Mouse (Mus musculus): ENCODE data around the gene Kcnn3.

Kcnn3 gene

GRCm38 (mm10) chr3:89520618-89521502 is 896 bp downstream of the Kcnn3 start:
- DNase-seq = peak; percentile 45

- DNase-seq = no peak
Measured at GRCm38 (mm10) chr3:89521503-89521854, 1.5 kb downstream of the Kcnn3 start.

DNA sequence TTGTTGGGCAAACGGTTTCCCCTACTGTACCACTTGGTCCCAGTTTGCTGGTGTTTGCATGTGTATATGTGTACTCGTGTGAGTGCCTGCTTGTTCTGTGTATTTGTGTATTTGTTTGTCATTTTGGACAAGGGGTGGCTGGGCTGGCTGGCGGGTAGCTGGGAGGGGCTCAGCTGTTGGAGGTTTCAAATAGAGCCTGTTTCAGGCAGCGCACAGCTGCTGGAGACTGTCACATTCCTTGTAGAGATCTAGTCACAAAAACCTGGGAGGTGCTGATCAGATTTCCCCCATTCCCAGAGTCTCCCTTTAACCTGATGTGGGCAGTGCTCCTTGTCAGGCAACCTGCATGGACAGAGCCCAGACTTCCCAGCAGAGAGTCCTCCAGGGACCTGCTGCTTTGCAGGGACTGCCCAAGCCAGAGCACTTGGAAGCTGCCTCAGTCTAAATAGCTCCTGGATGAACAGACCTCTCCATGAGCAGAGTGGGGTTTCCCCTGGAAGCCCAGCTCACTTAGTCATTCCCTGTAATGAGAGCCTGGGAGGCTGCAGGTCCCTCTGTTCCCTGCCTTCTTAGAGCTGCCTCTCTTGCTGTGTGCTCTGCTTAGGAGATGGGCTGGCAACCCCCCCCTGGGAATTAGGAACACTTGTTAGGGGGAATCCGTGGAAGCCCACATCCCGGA is 2.6 kb downstream of the Kcnn3 start:
- DNase-seq = no peak

DNA sequence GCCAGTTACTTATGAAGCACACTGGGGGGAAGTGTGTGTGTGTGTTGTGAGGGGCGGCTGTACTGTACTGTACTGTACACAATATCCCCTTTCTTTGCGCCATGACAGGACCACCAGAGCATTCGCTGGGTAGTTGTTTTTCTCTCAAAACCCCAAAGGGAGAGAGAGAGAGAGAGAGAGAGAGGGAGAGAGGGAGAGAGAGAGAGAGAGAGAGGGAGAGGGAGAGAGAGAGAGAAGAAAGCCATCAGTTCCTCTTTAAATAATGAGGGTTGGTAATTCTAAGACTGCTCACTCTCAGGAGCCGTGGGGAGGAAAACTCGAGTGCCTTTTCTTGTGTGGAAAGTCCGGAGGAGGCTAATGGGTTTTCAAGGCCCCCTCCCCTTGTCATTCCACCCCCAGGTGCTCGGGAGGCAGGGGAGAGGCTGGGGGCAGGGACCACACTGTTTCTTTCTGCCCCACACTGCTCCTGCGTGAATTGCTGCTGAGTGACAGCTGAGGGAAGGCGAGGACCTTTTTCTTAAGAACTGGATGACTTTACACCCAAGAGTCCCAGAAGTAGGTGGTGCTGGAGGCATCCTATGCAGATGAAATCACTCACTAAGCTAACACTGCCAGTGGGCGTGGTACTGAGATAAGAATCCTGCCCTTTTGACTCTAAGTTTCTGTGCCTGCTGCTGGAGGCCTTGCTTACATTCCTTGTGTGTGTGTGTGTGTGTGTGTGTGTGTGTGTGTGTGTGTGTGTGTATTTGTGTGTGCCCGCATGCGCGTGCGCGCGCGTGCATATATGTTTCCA is 6.5 kb downstream of the Kcnn3 start:
- no peak for DNase-seq

DNA sequence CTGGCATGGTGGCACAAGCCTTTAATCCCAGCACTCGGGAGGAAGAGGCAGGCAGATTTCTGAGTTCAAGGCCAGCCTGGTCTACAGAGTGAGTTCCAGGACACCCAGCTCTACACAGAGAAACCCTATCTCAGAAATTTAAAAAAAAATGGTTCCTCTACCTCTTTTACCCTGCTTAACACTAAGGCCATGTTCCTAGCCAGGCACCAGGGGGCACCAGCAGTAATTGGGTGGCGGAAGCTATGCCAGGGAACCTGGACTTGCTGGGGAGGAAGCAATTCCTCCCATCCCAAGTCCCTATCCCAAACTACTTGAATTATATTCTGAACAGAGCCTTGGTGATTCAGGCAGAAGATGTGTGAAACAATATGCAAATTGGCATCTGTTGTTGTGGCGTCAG is 9.8 kb downstream of the Kcnn3 start:
- no peak for DNase-seq

- no peak for DNase-seq
Measured at GRCm38 (mm10) chr3:89534566-89535097, 14.7 kb downstream of the Kcnn3 start.

DNA sequence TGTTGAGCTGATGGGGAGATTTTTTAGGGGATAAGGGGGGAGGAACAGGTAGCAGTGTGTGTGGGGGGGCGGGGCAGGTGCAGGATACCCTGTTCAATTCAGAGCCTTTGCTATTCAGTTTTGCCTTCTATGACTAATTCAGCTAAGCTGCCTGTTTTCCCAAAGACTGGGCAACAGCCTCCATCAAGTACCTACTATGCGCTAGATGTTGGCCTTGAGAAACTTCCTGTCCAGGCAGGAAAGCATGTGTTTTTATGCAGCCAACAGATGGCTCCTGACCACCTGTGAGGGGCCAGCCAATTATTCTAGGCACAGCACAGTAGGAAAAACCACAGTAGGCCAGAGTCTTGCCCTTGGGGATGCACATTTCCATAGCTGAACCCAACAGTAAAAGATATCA is 15.2 kb downstream of the Kcnn3 start:
- no peak for DNase-seq

DNA sequence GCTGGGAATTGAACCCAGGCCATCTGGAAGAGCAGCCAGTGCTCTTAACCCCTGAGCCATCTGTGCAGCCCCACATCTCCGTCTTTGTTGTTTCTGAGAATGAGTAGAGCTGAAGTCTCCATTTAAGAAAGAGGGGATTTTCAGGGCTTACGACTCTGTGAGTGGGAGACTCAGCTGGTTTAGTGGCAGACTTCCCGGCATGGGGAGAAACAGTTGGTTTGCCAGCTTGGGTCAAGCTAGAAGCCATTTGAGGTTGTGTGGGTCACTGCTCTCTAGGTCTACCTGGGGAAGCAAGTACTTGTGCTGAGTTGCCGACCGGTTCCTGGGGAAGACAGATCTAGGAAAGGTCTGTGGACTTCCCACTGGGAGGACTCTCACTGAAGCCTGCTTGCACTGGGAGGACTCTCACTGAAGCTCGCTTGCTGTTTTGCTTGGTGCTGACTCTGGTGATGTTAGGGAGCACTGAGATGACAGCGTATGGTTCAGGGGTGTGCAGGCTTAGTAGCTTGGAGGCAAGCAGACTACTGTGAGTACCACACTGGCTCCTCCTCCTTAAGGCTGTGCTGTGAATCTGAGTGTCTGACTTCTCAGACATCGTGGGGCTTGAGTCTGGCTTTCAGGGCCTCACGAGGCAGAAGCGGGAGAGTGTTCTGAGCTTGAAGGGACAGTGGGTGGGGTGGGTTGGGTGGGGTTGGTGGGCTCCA is 19.2 kb downstream of the Kcnn3 start:
- no peak for DNase-seq

DNA sequence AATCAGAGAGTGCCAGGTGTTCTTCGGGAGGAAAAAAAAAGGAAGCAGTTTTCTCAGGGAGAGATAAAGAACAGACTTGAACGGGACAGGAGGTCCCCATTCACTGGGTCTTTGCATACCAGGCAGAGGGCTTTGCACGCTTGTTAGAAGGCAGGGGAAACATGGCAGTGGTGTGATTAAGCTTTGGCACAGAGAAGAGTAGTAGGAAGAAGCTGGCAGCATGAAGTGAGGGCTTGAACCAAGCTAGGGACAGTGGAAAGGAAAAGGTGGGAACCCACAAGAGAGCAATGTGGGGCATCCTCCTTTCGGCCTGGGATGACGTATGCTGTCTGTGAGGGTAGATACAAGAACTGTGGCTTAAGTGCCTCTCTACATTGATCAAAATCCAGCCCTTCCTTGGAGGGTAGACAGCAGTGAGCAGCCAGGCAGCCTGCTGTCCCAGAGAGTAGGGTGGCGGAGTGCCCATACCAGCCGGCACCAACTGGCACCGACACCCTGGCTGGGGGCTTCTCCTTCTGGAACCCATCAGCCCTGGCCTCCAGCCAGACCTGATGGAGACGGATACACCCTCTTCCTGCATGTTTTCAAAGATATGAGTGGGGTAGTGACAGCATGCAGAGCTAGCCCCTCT is 19.9 kb downstream of the Kcnn3 start:
- peak; percentile 83 for DNase-seq

GRCm38 (mm10) chr3:89540371-89540743 is 20.4 kb downstream of the Kcnn3 start:
- no peak for DNase-seq

- DNase-seq = no peak
Measured at GRCm38 (mm10) chr3:89546951-89547350, 27.0 kb downstream of the Kcnn3 start.

DNA sequence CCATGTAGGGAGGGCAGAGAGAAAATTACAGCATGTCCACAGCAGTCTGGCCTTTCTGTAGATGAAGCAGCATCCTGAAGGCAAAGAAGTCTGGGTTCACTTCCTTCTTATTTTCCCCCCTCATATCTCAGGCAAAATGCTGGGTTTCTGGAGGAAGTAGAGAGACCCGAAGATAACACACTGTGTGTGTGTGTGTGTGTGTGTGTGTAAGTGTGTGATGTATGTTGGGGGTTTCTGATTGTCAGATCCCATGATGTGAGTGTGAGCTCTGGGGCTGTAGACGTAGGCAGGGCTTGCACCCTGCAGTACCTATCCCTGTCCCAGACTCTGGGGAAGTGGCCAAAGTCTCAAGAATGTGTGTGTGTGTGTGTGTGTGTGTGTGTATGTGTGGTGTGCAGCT is 28.8 kb downstream of the Kcnn3 start:
- no peak for DNase-seq

- DNase-seq = no peak
Measured at GRCm38 (mm10) chr3:89549488-89549887, 29.5 kb downstream of the Kcnn3 start.

DNA sequence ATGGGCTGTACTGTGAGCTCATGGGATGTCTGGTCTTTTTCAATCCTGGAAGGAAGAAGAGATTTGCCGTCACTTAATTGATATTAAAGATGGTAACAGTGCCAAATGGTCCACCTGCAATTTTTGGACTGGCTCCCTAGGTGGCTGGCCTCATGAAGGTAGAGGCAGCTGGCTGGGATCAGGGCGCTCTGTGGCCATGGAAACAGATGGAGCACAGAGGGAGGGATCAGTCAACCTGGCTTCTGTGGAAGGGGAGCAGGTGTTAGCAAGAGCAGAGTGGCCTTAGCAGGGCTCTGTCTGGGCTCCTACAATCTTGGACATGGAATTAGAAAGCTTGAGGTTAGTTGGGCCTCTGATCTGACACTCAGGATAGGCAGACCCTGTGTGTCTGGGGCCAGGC is 31.9 kb downstream of the Kcnn3 start:
- DNase-seq = no peak

- no peak for DNase-seq
Measured at GRCm38 (mm10) chr3:89553432-89553831, 33.5 kb downstream of the Kcnn3 start.

- no peak for DNase-seq
Measured at GRCm38 (mm10) chr3:89553946-89554345, 34.0 kb downstream of the Kcnn3 start.

- DNase-seq = no peak
Measured at GRCm38 (mm10) chr3:89554587-89554986, 34.6 kb downstream of the Kcnn3 start.

DNA sequence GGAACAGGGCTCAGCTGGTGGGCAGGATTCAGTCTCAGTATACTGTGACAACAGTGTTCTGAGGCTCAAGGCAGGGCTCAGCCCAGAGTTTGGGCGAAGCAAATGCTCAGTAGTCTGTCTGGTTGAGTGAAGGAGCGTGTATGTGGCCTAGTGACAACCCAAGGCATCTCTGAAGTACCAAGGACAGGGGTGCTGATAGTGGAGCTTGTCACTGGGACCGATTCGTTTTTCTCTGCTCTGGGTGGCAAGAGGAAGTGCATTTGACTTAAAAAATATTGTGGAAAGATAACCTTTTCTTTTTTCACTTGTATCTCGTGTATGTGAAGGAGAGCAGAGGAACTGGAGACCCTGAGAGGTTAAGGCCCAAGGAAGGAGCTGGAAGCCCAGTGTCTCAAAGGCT is 37.8 kb downstream of the Kcnn3 start:
- no peak for DNase-seq

DNA sequence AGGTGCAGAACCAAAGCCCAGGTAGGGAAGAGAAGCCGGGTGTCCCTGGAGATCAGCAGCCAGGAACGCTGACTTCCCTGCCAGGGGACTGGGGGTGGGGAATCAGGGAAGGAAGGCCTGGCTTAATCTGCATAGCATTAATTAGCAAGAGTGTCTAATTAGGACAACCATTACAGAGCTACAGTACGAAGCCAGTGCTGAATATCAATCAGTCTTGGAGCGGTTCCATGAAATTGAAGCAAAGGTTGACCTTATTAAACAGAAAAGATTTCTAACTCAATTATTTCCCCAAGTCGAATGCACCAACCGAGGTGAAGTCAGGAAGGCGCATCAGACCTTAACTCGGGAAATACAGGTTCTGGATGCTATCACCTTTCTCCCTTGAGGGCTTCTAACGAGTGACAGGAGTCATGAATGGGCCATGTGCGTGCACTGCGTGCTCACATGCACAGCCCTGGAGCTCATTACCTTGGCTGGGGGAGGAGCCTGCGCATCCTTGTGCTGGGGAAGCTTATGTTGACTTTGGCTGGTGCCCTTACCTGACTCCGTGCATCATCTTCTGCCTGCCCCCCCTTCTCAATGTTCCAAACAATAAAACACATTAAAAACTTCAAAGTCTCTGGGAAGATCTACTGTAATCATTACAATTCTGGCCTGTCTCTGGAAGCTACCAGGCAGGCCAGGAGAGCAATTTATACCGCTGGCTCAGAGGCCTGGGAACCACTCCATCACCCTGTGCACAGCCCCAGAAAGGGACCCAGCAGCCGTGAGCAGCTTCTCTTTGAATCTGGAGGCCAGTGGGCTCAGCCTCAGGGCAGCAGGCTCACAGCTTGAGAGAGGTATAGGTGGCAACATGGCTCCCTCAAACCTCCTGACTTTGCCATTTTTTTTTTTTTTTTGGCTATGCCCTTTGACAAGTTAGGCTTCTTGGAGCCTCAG is 39.3 kb downstream of the Kcnn3 start:
- DNase-seq = no peak

GRCm38 (mm10) chr3:89561386-89561785 is 41.4 kb downstream of the Kcnn3 start:
- no peak for DNase-seq

GRCm38 (mm10) chr3:89565371-89565770 is 45.4 kb downstream of the Kcnn3 start:
- no peak for DNase-seq
